Mouse (Mus musculus) heart, embryonic 10.5 days (tissue): Measurements from ENCODE around the gene Agbl3. TPM values are rescaled to one million over a fixed set of nuclear protein-coding genes. Genes with fewer than 3 reads are reported as not detected.

Experiments used
- DNase-seq: peaks from one replicate; pipeline ENCODE4 v3.0.0-alpha.2; 2017; ENCODE audit warnings: low spot score
- H3K27ac ChIP-seq: fragments of 300-500 bp; sonication (generic); 2 replicates; pipeline ENCODE4 v1.5.1; 2016; ENCODE audit warnings: mild to moderate bottlenecking
- H3K27me3 ChIP-seq: fragments of 300-500 bp; sonication (generic); 2 replicates; pipeline ENCODE4 v1.6.1; 2016; ENCODE audit warnings: mild to moderate bottlenecking; ENCODE audit not compliant: poor library complexity, insufficient read depth, severe bottlenecking
- H3K36me3 ChIP-seq: fragments of 300-500 bp; sonication (generic); 2 replicates; pipeline ENCODE4 v1.6.1; 2016; ENCODE audit warnings: mild to moderate bottlenecking, moderate library complexity
- H3K4me1 ChIP-seq: fragments of 300-500 bp; sonication (generic); 2 replicates; pipeline ENCODE4 v1.6.1; 2016; ENCODE audit warnings: mild to moderate bottlenecking
- H3K4me3 ChIP-seq: fragments of 300-500 bp; sonication (generic); 2 replicates; pipeline ENCODE4 v1.5.1; 2016; ENCODE audit warnings: mild to moderate bottlenecking, moderate library complexity
- H3K9me3 ChIP-seq: fragments of 300-500 bp; sonication (generic); 2 replicates; pipeline ENCODE4 v1.6.1; 2016; ENCODE audit warnings: mild to moderate bottlenecking, moderate library complexity
- WGBS: fragments of 180-500 bp; shearing (Covaris S2); methylation state at CpG from one replicate; pipeline ENCODE4 v1.1.7; 2016; 5-methylcytosine and 5-hydroxymethylcytosine counted together
- polyA plus RNA-seq: library from polyadenylated mRNA; unstranded; fragments of >200 nt; fragmentation: Nextera tagmentation; extraction: Ambion mirVana; gene quantifications from 2 replicates; pipeline ENCODE4 v1.2.1, GENCODE M21; 2016

Gene Agbl3
- polyA plus RNA-seq, 1 experiment from 2014 or later: 6.0 TPM

GRCm38 (mm10) chr6:34832352-34832751, 52.1 kb downstream of the Agbl3 start:
- H3K9me3 ChIP-seq: no peaks in the 10 kb centered on the region
- DNase-seq: no peak
- H3K4me3 ChIP-seq: no peak overlapping the region
- H3K27me3 ChIP-seq: no peaks in the 10 kb centered on the region
- H3K27ac ChIP-seq: no peak overlapping the region
- 91% methylated on average over 5 of the region's 5 CpGs for WGBS
- H3K4me1 ChIP-seq: no peaks in the 10 kb centered on the region
- H3K36me3 ChIP-seq: no peaks in the 10 kb centered on the region

- Histone ChIP-seq H3K4me1 (peaks cover 32% of the 10 kb centered on the region), H3K27ac (no peak overlapping the region), H3K9me3 (no peaks in the 10 kb centered on the region), H3K27me3 (no peaks in the 10 kb centered on the region), H3K4me3 (no peak overlapping the region), H3K36me3 (no peaks in the 10 kb centered on the region)
- no peak for DNase-seq
- 79% methylated on average over 11 of the region's 11 CpGs for WGBS
Observed at GRCm38 (mm10) chr6:34861546-34862053, 81.4 kb downstream of the Agbl3 start.

- no peak overlapping the region; the same call in 1 of the 2 replicates for H3K4me3 ChIP-seq
- WGBS: 84% methylated on average over 6 of the region's 6 CpGs
- H3K4me1 ChIP-seq: peaks cover 37% of the 10 kb centered on the region
- H3K9me3 ChIP-seq: no peaks in the 10 kb centered on the region
- no peaks in the 10 kb centered on the region for H3K27me3 ChIP-seq
- H3K27ac ChIP-seq: peak overlapping the region; percentile 67; the same call in 1 of the 2 replicates
- no peaks in the 10 kb centered on the region for H3K36me3 ChIP-seq
- DNase-seq: no peak
Observed at GRCm38 (mm10) chr6:34862381-34862780, 82.1 kb downstream of the Agbl3 start.

- Histone ChIP-seq H3K27me3 (no peaks in the 10 kb centered on the region), H3K4me3 (peak within 1 kb of the TSS; percentile 31)
- 38% methylated on average over 11 of the region's 11 CpGs for WGBS
Observed at GRCm38 (mm10) chr6:34862791-34863403, 82.7 kb downstream of the Agbl3 start, which contains the start of gene Tmem140. Gene Tmem140 (plus strand): TSS chr6:34863146.

GRCm38 (mm10) chr6:34863786-34864514, 83.7 kb downstream of the Agbl3 start:
- 61% methylated on average over 9 of the region's 9 CpGs for WGBS
- Histone ChIP-seq H3K36me3 (no peaks in the 10 kb centered on the region), H3K27me3 (no peaks in the 10 kb centered on the region), H3K4me3 (no peak overlapping the region), H3K9me3 (no peaks in the 10 kb centered on the region), H3K27ac (no peak overlapping the region), H3K4me1 (peaks cover 45% of the 10 kb centered on the region)
- no peak for DNase-seq

More at GRCm38 (mm10) chr6:34862791-34863403, 82.7 kb downstream of the Agbl3 start, which contains the start of gene Tmem140:
- Histone ChIP-seq H3K36me3 (no peaks in the 10 kb centered on the region), H3K9me3 (no peaks in the 10 kb centered on the region), H3K27ac (peak within 1 kb of the TSS; percentile 67), H3K4me1 (peaks cover 37% of the 10 kb centered on the region)
- DNase-seq: no peak

- Histone ChIP-seq H3K27ac (peak overlapping the region; percentile 73; the same call in 1 of the 2 replicates), H3K4me1 (peaks cover 57% of the 10 kb centered on the region), H3K36me3 (no peaks in the 10 kb centered on the region), H3K4me3 (no peak overlapping the region), H3K9me3 (no peaks in the 10 kb centered on the region), H3K27me3 (no peaks in the 10 kb centered on the region)
- WGBS: 49% methylated on average over 5 of the region's 5 CpGs
- no peak for DNase-seq
Observed at GRCm38 (mm10) chr6:34865213-34865612, 85.0 kb downstream of the Agbl3 start.

- Histone ChIP-seq H3K36me3 (no peaks in the 10 kb centered on the region), H3K4me1 (peaks cover 63% of the 10 kb centered on the region), H3K27ac (peak overlapping the region; percentile 73), H3K27me3 (no peaks in the 10 kb centered on the region), H3K9me3 (no peaks in the 10 kb centered on the region), H3K4me3 (no peak overlapping the region)
- DNase-seq: no peak
- 38% methylated on average over 7 of the region's 7 CpGs for WGBS
Observed at GRCm38 (mm10) chr6:34865711-34866593, 85.7 kb downstream of the Agbl3 start.

GRCm38 (mm10) chr6:34866786-34867185, 86.6 kb downstream of the Agbl3 start:
- H3K27ac ChIP-seq: peak overlapping the region; percentile 73; the same call in 1 of the 2 replicates
- no peak for DNase-seq
- no peaks in the 10 kb centered on the region for H3K27me3 ChIP-seq
- WGBS: 54% methylated on average over 8 of the region's 8 CpGs
- H3K9me3 ChIP-seq: no peaks in the 10 kb centered on the region
- peaks cover 66% of the 10 kb centered on the region for H3K4me1 ChIP-seq
- no peak overlapping the region for H3K4me3 ChIP-seq
- no peaks in the 10 kb centered on the region for H3K36me3 ChIP-seq

GRCm38 (mm10) chr6:34867301-34867994, 87.2 kb downstream of the Agbl3 start:
- no peaks in the 10 kb centered on the region for H3K27me3 ChIP-seq
- no peaks in the 10 kb centered on the region for H3K9me3 ChIP-seq
- H3K4me3 ChIP-seq: no peak overlapping the region
- WGBS: 80% methylated on average over 16 of the region's 16 CpGs
- H3K36me3 ChIP-seq: no peaks in the 10 kb centered on the region
- DNase-seq: no peak
- H3K4me1 ChIP-seq: peaks cover 66% of the 10 kb centered on the region
- H3K27ac ChIP-seq: peak overlapping the region; percentile 73

- Histone ChIP-seq H3K4me3 (no peak overlapping the region), H3K4me1 (peaks cover 67% of the 10 kb centered on the region), H3K9me3 (no peaks in the 10 kb centered on the region), H3K27me3 (no peaks in the 10 kb centered on the region), H3K36me3 (peaks cover 2% of the 10 kb centered on the region), H3K27ac (peak overlapping the region; percentile 73; the same call in 1 of the 2 replicates)
- no peak for DNase-seq
- 75% methylated on average over 10 of the region's 10 CpGs for WGBS
Observed at GRCm38 (mm10) chr6:34867995-34868350, 87.7 kb downstream of the Agbl3 start.

GRCm38 (mm10) chr6:34868507-34869217, 88.4 kb downstream of the Agbl3 start:
- Histone ChIP-seq H3K27me3 (no peaks in the 10 kb centered on the region), H3K27ac (peak overlapping the region; percentile 73), H3K36me3 (peaks cover 4% of the 10 kb centered on the region), H3K9me3 (no peaks in the 10 kb centered on the region), H3K4me1 (peaks cover 60% of the 10 kb centered on the region), H3K4me3 (no peak overlapping the region)
- DNase-seq: no peak
- 69% methylated on average over 20 of the region's 20 CpGs for WGBS
